Mouse (Mus musculus): ENCODE data around the gene Ankrd55. TPM values are rescaled to one million over a fixed set of nuclear protein-coding genes. Genes with fewer than 3 reads are reported as not detected.

Gene Ankrd55
- polyA plus RNA-seq, 1 experiment from 2014 or later: 0.26 TPM

DNA sequence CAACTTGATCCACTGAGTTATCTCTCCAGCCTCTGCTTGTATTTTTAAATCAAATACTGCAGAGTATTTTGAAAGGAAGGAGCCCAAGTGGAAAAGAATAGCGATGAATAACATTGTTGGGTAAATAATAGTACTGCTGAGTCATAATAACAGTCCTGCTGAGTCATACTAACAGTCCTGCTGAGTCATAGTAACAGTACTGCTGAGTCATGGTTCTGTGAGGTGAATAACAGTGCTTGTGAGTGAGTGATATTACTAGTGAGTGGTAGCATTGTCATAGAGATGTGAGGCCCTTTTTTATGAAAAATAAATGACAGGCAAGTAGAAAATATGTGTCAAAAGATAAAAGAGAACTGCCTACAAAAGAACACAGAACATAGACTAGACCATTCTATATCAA, 1.1 kb upstream of the Ankrd55 start:
- 67% methylated on average over 1 of the region's 1 CpGs for WGBS (ENCODE audit: insufficient replicate concordance)
- Histone ChIP-seq H3K27me3 (ENCODE audit: control insufficient read depth, insufficient read depth, low read depth, low read length) (no peaks in the 10 kb centered on the region), H3K9ac (ENCODE audit: low read depth, low read length) (no peak overlapping the region), H3K4me3 (ENCODE audit: low read depth, low read length) (no peak overlapping the region), H3K4me1 (ENCODE audit: control insufficient read depth, low read depth, low read length) (peaks cover 4% of the 10 kb centered on the region; the same call in 1 of the 2 replicates), H3K4me2 (ENCODE audit: low read depth, low read length) (no peak overlapping the region), H3K9me3 (replicated peaks; ENCODE audit: control insufficient read depth, low read length) (peaks cover 2% of the 10 kb centered on the region; the same call in 1 of the 2 replicates), H3K36me3 (ENCODE audit: control insufficient read depth, insufficient read depth) (no peaks in the 10 kb centered on the region), H3K27ac (ENCODE audit: low read length) (no peak overlapping the region)
- no peak for ATAC-seq (ENCODE audit: low read depth)

DNA sequence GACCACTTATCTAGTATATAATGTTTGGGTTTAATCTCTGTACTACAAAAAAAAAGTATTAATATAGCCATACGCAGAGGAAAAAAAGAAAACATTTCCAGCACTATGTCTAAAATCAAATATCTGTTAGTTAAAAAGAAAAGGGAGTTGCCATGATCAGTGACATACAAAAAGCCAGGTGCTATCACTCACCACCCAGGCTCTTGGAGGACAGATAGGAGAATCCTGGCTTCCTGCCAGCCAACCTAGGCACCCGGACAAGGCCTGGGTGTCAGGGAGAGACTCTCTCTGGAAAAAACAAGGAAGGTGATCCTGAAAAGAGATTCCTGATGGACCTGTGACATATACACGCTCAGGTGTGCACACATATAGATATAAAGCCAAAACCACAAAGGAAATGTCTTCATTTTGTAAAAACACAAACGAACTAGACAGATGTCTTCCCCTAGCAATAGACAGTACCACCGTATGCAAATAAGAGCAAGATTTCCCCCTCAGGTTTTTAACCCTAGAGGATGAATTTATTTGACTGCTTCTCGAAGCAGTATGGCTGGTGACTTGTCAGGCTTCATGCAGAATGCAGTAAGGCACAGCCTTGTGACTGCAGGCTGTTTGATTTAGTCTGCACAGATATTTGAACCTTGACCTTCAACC, 553 bp upstream of the Ankrd55 start:
- H3K9ac ChIP-seq (ENCODE audit: low read depth, low read length): no peak overlapping the region
- H3K4me3 ChIP-seq (ENCODE audit: low read depth, low read length): no peak overlapping the region
- peak overlapping the region; percentile 11; the same call in 1 of the 2 replicates for H3K27ac ChIP-seq (ENCODE audit: low read length)
- H3K27me3 ChIP-seq (ENCODE audit: control insufficient read depth, insufficient read depth, low read depth, low read length): no peaks in the 10 kb centered on the region
- H3K36me3 ChIP-seq (ENCODE audit: control insufficient read depth, insufficient read depth): no peaks in the 10 kb centered on the region
- WGBS (ENCODE audit: insufficient replicate concordance): 31% methylated on average over 6 of the region's 6 CpGs
- H3K4me1 ChIP-seq (ENCODE audit: control insufficient read depth, low read depth, low read length): peaks cover 4% of the 10 kb centered on the region; the same call in 1 of the 2 replicates
- peak; percentile 57; the same call in 1 of the 2 replicates for ATAC-seq (ENCODE audit: low read depth)
- H3K4me2 ChIP-seq (ENCODE audit: low read depth, low read length): peak overlapping the region; percentile 47; the same call in 1 of the 2 replicates
- peaks cover 2% of the 10 kb centered on the region; the same call in 1 of the 2 replicates for H3K9me3 ChIP-seq (replicated peaks; ENCODE audit: control insufficient read depth, low read length)

- no peak overlapping the region for H3K4me2 ChIP-seq (ENCODE audit: low read depth, low read length)
- no peak overlapping the region for H3K27ac ChIP-seq (ENCODE audit: low read length)
- no peaks in the 10 kb centered on the region for H3K27me3 ChIP-seq (ENCODE audit: control insufficient read depth, insufficient read depth, low read depth, low read length)
- WGBS (ENCODE audit: insufficient replicate concordance): 60% methylated on average over 9 of the region's 9 CpGs
- no peak overlapping the region for H3K4me3 ChIP-seq (ENCODE audit: low read depth, low read length)
- no peak for ATAC-seq (ENCODE audit: low read depth)
- peaks cover 4% of the 10 kb centered on the region; the same call in 1 of the 2 replicates for H3K4me1 ChIP-seq (ENCODE audit: control insufficient read depth, low read depth, low read length)
- no peak overlapping the region for H3K9ac ChIP-seq (ENCODE audit: low read depth, low read length)
- H3K9me3 ChIP-seq (replicated peaks; ENCODE audit: control insufficient read depth, low read length): peaks cover 2% of the 10 kb centered on the region; the same call in 1 of the 2 replicates
- no peaks in the 10 kb centered on the region for H3K36me3 ChIP-seq (ENCODE audit: control insufficient read depth, insufficient read depth)
Measured at GRCm38 (mm10) chr13:112289338-112289737, 1.1 kb downstream of the Ankrd55 start.

GRCm38 (mm10) chr13:112289981-112290380, 1.7 kb downstream of the Ankrd55 start:
- no peak overlapping the region for H3K9ac ChIP-seq (ENCODE audit: low read depth, low read length)
- no peak for ATAC-seq (ENCODE audit: low read depth)
- no peaks in the 10 kb centered on the region for H3K36me3 ChIP-seq (ENCODE audit: control insufficient read depth, insufficient read depth)
- no peaks in the 10 kb centered on the region for H3K27me3 ChIP-seq (ENCODE audit: control insufficient read depth, insufficient read depth, low read depth, low read length)
- no peak overlapping the region for H3K4me3 ChIP-seq (ENCODE audit: low read depth, low read length)
- peaks cover 4% of the 10 kb centered on the region; the same call in 1 of the 2 replicates for H3K4me1 ChIP-seq (ENCODE audit: control insufficient read depth, low read depth, low read length)
- WGBS (ENCODE audit: insufficient replicate concordance): 42% methylated on average over 4 of the region's 4 CpGs
- H3K9me3 ChIP-seq (replicated peaks; ENCODE audit: control insufficient read depth, low read length): peaks cover 2% of the 10 kb centered on the region; the same call in 1 of the 2 replicates
- no peak overlapping the region for H3K4me2 ChIP-seq (ENCODE audit: low read depth, low read length)
- H3K27ac ChIP-seq (ENCODE audit: low read length): no peak overlapping the region

GRCm38 (mm10) chr13:112292489-112292888, 4.2 kb downstream of the Ankrd55 start:
- H3K27ac ChIP-seq (ENCODE audit: low read length): no peak overlapping the region
- H3K27me3 ChIP-seq (ENCODE audit: control insufficient read depth, insufficient read depth, low read depth, low read length): no peaks in the 10 kb centered on the region
- ATAC-seq (ENCODE audit: low read depth): no peak
- H3K9ac ChIP-seq (ENCODE audit: low read depth, low read length): no peak overlapping the region
- H3K9me3 ChIP-seq (replicated peaks; ENCODE audit: control insufficient read depth, low read length): no peaks in the 10 kb centered on the region
- H3K36me3 ChIP-seq (ENCODE audit: control insufficient read depth, insufficient read depth): no peaks in the 10 kb centered on the region
- no peak overlapping the region for H3K4me3 ChIP-seq (ENCODE audit: low read depth, low read length)
- WGBS (ENCODE audit: insufficient replicate concordance): 21% methylated on average over 4 of the region's 4 CpGs
- H3K4me1 ChIP-seq (ENCODE audit: control insufficient read depth, low read depth, low read length): peaks cover 4% of the 10 kb centered on the region; the same call in 1 of the 2 replicates
- H3K4me2 ChIP-seq (ENCODE audit: low read depth, low read length): no peak overlapping the region

DNA sequence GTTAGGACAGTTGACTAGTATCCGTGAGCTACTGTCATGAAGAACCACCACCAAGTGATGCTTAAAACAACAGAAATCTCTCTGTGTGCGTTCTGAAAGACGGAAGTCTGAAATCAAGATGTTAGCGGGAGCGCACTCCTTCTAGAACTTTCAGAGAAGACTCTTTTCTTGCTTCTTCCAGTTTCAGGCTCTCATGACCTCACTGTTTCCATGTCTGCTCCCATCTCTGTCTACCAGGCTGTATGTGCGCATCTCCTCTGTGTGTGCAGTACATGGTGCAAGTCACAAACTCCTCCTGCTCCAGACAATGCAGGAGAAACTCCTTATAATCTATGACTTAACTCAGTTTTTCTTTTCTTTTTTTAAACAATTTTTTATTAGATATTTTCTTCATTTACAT, 4.8 kb downstream of the Ankrd55 start:
- no peaks in the 10 kb centered on the region for H3K27me3 ChIP-seq (ENCODE audit: control insufficient read depth, insufficient read depth, low read depth, low read length)
- H3K9me3 ChIP-seq (replicated peaks; ENCODE audit: control insufficient read depth, low read length): no peaks in the 10 kb centered on the region
- H3K9ac ChIP-seq (ENCODE audit: low read depth, low read length): no peak overlapping the region
- ATAC-seq (ENCODE audit: low read depth): no peak
- WGBS (ENCODE audit: insufficient replicate concordance): 73% methylated on average over 6 of the region's 6 CpGs
- H3K4me2 ChIP-seq (ENCODE audit: low read depth, low read length): no peak overlapping the region
- H3K36me3 ChIP-seq (ENCODE audit: control insufficient read depth, insufficient read depth): no peaks in the 10 kb centered on the region
- no peak overlapping the region for H3K4me3 ChIP-seq (ENCODE audit: low read depth, low read length)
- no peak overlapping the region for H3K27ac ChIP-seq (ENCODE audit: low read length)
- H3K4me1 ChIP-seq (ENCODE audit: control insufficient read depth, low read depth, low read length): no peaks in the 10 kb centered on the region; the same call in 1 of the 2 replicates

DNA sequence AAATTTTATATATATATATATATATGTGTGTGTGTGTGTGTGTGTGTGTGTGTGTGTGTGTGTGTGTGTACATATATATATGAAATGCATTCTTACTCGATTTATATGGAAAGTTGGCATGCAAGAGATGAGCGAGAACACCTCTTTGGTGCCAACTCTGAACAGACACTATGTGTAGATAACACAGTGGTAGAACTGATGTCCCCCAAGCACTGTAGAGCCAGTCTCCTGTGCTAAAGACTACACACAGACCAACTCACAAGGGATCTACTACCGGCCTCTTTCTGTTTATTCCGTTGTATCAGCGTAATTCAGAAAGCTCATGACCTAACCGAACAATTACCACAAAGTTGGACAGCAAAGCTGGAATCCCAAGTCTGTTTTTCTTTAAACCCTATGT, 6.2 kb downstream of the Ankrd55 start:
- Histone ChIP-seq H3K4me2 (ENCODE audit: low read depth, low read length) (no peak overlapping the region), H3K4me1 (ENCODE audit: control insufficient read depth, low read depth, low read length) (no peaks in the 10 kb centered on the region), H3K9ac (ENCODE audit: low read depth, low read length) (no peak overlapping the region), H3K27ac (ENCODE audit: low read length) (no peak overlapping the region), H3K36me3 (ENCODE audit: control insufficient read depth, insufficient read depth) (no peaks in the 10 kb centered on the region), H3K4me3 (ENCODE audit: low read depth, low read length) (no peak overlapping the region), H3K27me3 (ENCODE audit: control insufficient read depth, insufficient read depth, low read depth, low read length) (no peaks in the 10 kb centered on the region), H3K9me3 (replicated peaks; ENCODE audit: control insufficient read depth, low read length) (no peaks in the 10 kb centered on the region)
- no peak for ATAC-seq (ENCODE audit: low read depth)
- WGBS (ENCODE audit: insufficient replicate concordance): 75% methylated on average over 6 of the region's 6 CpGs

DNA sequence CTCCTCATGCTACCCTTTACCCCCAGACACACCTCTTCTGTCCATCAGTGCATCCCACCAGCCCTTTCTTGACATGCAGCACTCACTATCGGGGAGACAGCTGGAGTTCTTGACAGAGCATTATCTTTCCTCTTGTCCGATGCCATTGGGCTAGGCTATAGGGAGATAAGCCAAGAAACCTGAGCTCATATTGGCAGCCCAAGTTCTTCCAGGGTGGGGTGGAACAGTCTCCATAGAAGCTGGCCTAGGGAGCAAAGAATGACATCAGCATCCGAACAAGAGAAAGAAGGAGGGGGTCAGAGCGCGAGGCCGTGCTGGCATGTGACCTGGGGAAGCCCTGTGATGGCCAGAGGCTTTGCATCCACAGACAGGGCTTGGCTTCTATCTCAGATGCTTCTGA, 9.5 kb downstream of the Ankrd55 start:
- 78% methylated on average over 6 of the region's 6 CpGs for WGBS (ENCODE audit: insufficient replicate concordance)
- Histone ChIP-seq H3K27ac (ENCODE audit: low read length) (no peak overlapping the region), H3K27me3 (ENCODE audit: control insufficient read depth, insufficient read depth, low read depth, low read length) (no peaks in the 10 kb centered on the region), H3K4me1 (ENCODE audit: control insufficient read depth, low read depth, low read length) (no peaks in the 10 kb centered on the region), H3K4me2 (ENCODE audit: low read depth, low read length) (no peak overlapping the region), H3K9ac (ENCODE audit: low read depth, low read length) (no peak overlapping the region), H3K36me3 (ENCODE audit: control insufficient read depth, insufficient read depth) (no peaks in the 10 kb centered on the region), H3K9me3 (replicated peaks; ENCODE audit: control insufficient read depth, low read length) (no peaks in the 10 kb centered on the region), H3K4me3 (ENCODE audit: low read depth, low read length) (no peak overlapping the region)
- no peak for ATAC-seq (ENCODE audit: low read depth)

- no peak overlapping the region for H3K9ac ChIP-seq (ENCODE audit: low read depth, low read length)
- H3K4me1 ChIP-seq (ENCODE audit: control insufficient read depth, low read depth, low read length): no peaks in the 10 kb centered on the region
- ATAC-seq (ENCODE audit: low read depth): no peak
- H3K36me3 ChIP-seq (ENCODE audit: control insufficient read depth, insufficient read depth): no peaks in the 10 kb centered on the region
- no peak overlapping the region for H3K27ac ChIP-seq (ENCODE audit: low read length)
- H3K4me2 ChIP-seq (ENCODE audit: low read depth, low read length): no peak overlapping the region
- H3K9me3 ChIP-seq (replicated peaks; ENCODE audit: control insufficient read depth, low read length): no peaks in the 10 kb centered on the region
- H3K4me3 ChIP-seq (ENCODE audit: low read depth, low read length): no peak overlapping the region
- no peaks in the 10 kb centered on the region for H3K27me3 ChIP-seq (ENCODE audit: control insufficient read depth, insufficient read depth, low read depth, low read length)
- WGBS (ENCODE audit: insufficient replicate concordance): 83% methylated on average over 2 of the region's 2 CpGs
Measured at GRCm38 (mm10) chr13:112303429-112303828, 15.2 kb downstream of the Ankrd55 start.
